Mouse (Mus musculus) left cerebral cortex, postnatal 36 days (tissue): ENCODE results near the gene Hid1. TPM values are rescaled to one million over a fixed set of nuclear protein-coding genes. Genes with fewer than 3 reads are reported as not detected.
"Not testable (repeated sequence)": the region's sequence is repeated elsewhere in the genome, so short reads cannot be mapped to it uniquely, and the experiment has no call there.

ENCODE experiments used
- DNase-seq, 2 experiments: peaks; one replicate each; pipeline ENCODE4 v3.0.0; 2021 to 2022; ENCODE audit warnings: low spot score in 2 of 2, mixed read lengths in 1 of 2
- intact Hi-C: fragments of 180-260 bp; cut with DNase I; formaldehyde crosslinking; loops from one replicate; pipeline ENCODE4 v1.15.1; 2025
- total RNA-seq, 2 experiments: library from RNA; stranded (reverse); gene quantifications; 2 replicates each; pipeline ENCODE4 v1.2.3; 2021

The Hid1 gene
- total RNA-seq = 100 to 1,000 TPM; 106 to 107 TPM

- peak; percentile 86 to 89 for DNase-seq
- intact Hi-C loops = loop anchor here (2.0 kb wide), 1 partner anchor 53 kb away; the partner anchor contains the start of gene Kctd2
These were observed at the start of gene Hid1 for GRCm38 (mm10) chr11:115367395-115367944. Gene Hid1 (minus strand): TSS chr11:115367756.

- DNase-seq = no peak
- intact Hi-C loops = no loop called here
These were observed 42.0 kb upstream of the Hid1 start for GRCm38 (mm10) chr11:115409556-115409955.

- no peak for DNase-seq
- intact Hi-C loops = no loop called here
These were observed 40.8 kb upstream of the Hid1 start for GRCm38 (mm10) chr11:115408266-115408920.

- DNase-seq = no peak
- intact Hi-C loops = no loop called here
These were observed 39.4 kb upstream of the Hid1 start for GRCm38 (mm10) chr11:115406858-115407401.

GRCm38 (mm10) chr11:115405723-115406122 lies 38.2 kb upstream of the Hid1 start:
- intact Hi-C loops = no loop called here
- DNase-seq = no peak

- intact Hi-C loops = no loop called here
- DNase-seq = peak; percentile 89 to 92
These were observed 36.0 kb upstream of the Hid1 start, which contains the start of gene Mrpl58 for GRCm38 (mm10) chr11:115403338-115404124. Gene Mrpl58 (plus strand): TSS chr11:115403752.

GRCm38 (mm10) chr11:115400630-115401391 lies 33.3 kb upstream of the Hid1 start:
- DNase-seq = peak; percentile 63 to 73
- intact Hi-C loops = no loop called here

GRCm38 (mm10) chr11:115400126-115400525 lies 32.6 kb upstream of the Hid1 start:
- DNase-seq = peak in 1 of 2 experiments; percentile 14
- intact Hi-C loops = no loop called here

GRCm38 (mm10) chr11:115398085-115398484 lies 30.5 kb upstream of the Hid1 start:
- intact Hi-C loops = no loop called here
- DNase-seq = no peak

- DNase-seq = no peak
- intact Hi-C loops = no loop called here
These were observed 26.3 kb upstream of the Hid1 start for GRCm38 (mm10) chr11:115393721-115394325.

- DNase-seq = no peak
- intact Hi-C loops = no loop called here
These were observed 23.8 kb upstream of the Hid1 start for GRCm38 (mm10) chr11:115391358-115391757.

GRCm38 (mm10) chr11:115386859-115387258 lies 19.3 kb upstream of the Hid1 start:
- DNase-seq, intact Hi-C loops: not testable (repeated sequence)

GRCm38 (mm10) chr11:115384587-115384986 lies 17.0 kb upstream of the Hid1 start:
- DNase-seq = no peak
- intact Hi-C loops = no loop called here

GRCm38 (mm10) chr11:115383701-115384474 lies 16.3 kb upstream of the Hid1 start:
- intact Hi-C loops = no loop called here
- DNase-seq = peak; percentile 28 to 29

- peak in 1 of 2 experiments; percentile 36 for DNase-seq
- intact Hi-C loops = no loop called here
These were observed 15.3 kb upstream of the Hid1 start for GRCm38 (mm10) chr11:115382891-115383290.

- intact Hi-C loops = no loop called here
- peak; percentile 84 to 85 for DNase-seq
These were observed 14.4 kb upstream of the Hid1 start, which contains the start of gene Cdr2l for GRCm38 (mm10) chr11:115381743-115382539. Gene Cdr2l (plus strand): TSS chr11:115381916.

- intact Hi-C loops = no loop called here
These were observed 13.7 kb upstream of the Hid1 start for GRCm38 (mm10) chr11:115381276-115381675.

GRCm38 (mm10) chr11:115377854-115378253 lies 10.3 kb upstream of the Hid1 start:
- DNase-seq = no peak
- intact Hi-C loops = no loop called here

More at GRCm38 (mm10) chr11:115381276-115381675, 13.7 kb upstream of the Hid1 start:
- no peak for DNase-seq
